In genomic region chr4:117309427-117309826, GRCm38 (mm10) we compare ENCODE assay signal across 27 mouse cellular contexts. TPM values are rescaled to one million over a fixed set of nuclear protein-coding genes. Genes with fewer than 3 reads are reported as not detected.
DNase-seq lines count a peak whose midpoint lies in the region; ATAC-seq and TF ChIP-seq lines count a peak whose summit lies in the region.
"Had no signal": no experiment of that assay in that cellular context is flagged by ENCODE, and none has a peak within 500 bp of the region (broad histone marks: within the 10 kb centered on the region; RNA-seq: fewer than 3 reads in every experiment).

No protein-coding gene starts in this region.

- no peak for DNase-seq in forebrain, postnatal 0 days
- no peak for DNase-seq in forebrain, embryonic 11.5 days (ENCODE audit: low spot score)
- DNase-seq in liver, postnatal 0 days = no peak
- no peak for DNase-seq in liver, embryonic 11.5 days (ENCODE audit: low spot score)
- DNase-seq in brain, embryonic 14.5 days (ENCODE audit: low read depth) = no peak
- DNase-seq in T-cell, adult 2 months (ENCODE audit: low spot score) = no peak
- DNase-seq: adrenal gland, adult 8-10 months; cerebellum, adult 8-10 months; cerebellum, postnatal 36 days; heart, postnatal 4 days; kidney, adult 2 months; liver, embryonic 13.5 days; lung, postnatal 36 days; thymus, postnatal 4 days had no signal

- TF ChIP-seq CTCF in forebrain, postnatal 0 days (IDR thresholded peaks at IDR 0.05; ENCODE audit: low read depth) = 0 out of 2 replicates have a peak, but pooled peaks have one; percentile 14
- TF ChIP-seq CTCF in intestine, postnatal 0 days (IDR thresholded peaks at IDR 0.05; ENCODE audit: low read depth) = peak; percentile 18; the same call in 1 of the 2 replicates
- peak; percentile 35 for TF ChIP-seq CTCF in liver, postnatal 0 days (IDR thresholded peaks at IDR 0.05; ENCODE audit: low read depth)
- TF ChIP-seq CTCF in brain, embryonic 14.5 days (IDR thresholded peaks at IDR 0.05; ENCODE audit: borderline replicate concordance, extremely low read depth, insufficient read depth, insufficient read length) = peak; percentile 17; the same call in 1 of the 2 replicates

- H3K36me3 ChIP-seq in forebrain, postnatal 0 days (ENCODE audit: insufficient read depth) = no peaks in the 10 kb centered on the region
- no peaks in the 10 kb centered on the region for H3K36me3 ChIP-seq in forebrain, embryonic 11.5 days (ENCODE audit: control insufficient read depth, insufficient read depth, low read length)
- H3K36me3 ChIP-seq in intestine, postnatal 0 days (ENCODE audit: control insufficient read depth, insufficient read depth) = no peaks in the 10 kb centered on the region
- H3K36me3 ChIP-seq in intestine, embryonic 15.5 days = no peaks in the 10 kb centered on the region
- no peaks in the 10 kb centered on the region for H3K36me3 ChIP-seq in liver, postnatal 0 days (replicated peaks; ENCODE audit: insufficient read depth, low read length)
- H3K36me3 ChIP-seq in liver, embryonic 11.5 days (ENCODE audit: control insufficient read depth, insufficient read depth, low read length) = no peaks in the 10 kb centered on the region
- H3K36me3 ChIP-seq: embryonic facial prominence, embryonic 12.5 days; forebrain, embryonic 15.5 days; heart, embryonic 15.5 days; liver, embryonic 13.5 days; lung, embryonic 15.5 days; midbrain, embryonic 12.5 days had no signal

- TF ChIP-seq EP300 in liver, postnatal 0 days (IDR thresholded peaks at IDR 0.05; ENCODE audit: low read depth) = no peak

- no peak for TF ChIP-seq POLR2A in brain, embryonic 14.5 days (IDR thresholded peaks at IDR 0.05; ENCODE audit: borderline replicate concordance, extremely low read depth, insufficient read depth, insufficient read length, poor library complexity, severe bottlenecking)

- 79% methylated on average over 1 of the region's 1 CpGs for WGBS in forebrain, postnatal 0 days
- WGBS in forebrain, embryonic 11.5 days = 97% methylated on average over 1 of the region's 1 CpGs
- 100% methylated on average over 1 of the region's 1 CpGs for WGBS in intestine, postnatal 0 days
- WGBS in intestine, embryonic 15.5 days = 92% methylated on average over 1 of the region's 1 CpGs
- WGBS in liver, postnatal 0 days (ENCODE audit: insufficient replicate concordance) = 76% methylated on average over 1 of the region's 1 CpGs
- WGBS in liver, embryonic 11.5 days = 90% methylated on average over 1 of the region's 1 CpGs

- no peak overlapping the region for H3K4me3 ChIP-seq in forebrain, postnatal 0 days (ENCODE audit: low read depth, low read length)
- H3K4me3 ChIP-seq in forebrain, embryonic 11.5 days (ENCODE audit: low read depth, low read length) = no peak overlapping the region
- H3K4me3 ChIP-seq in intestine, postnatal 0 days (ENCODE audit: low read depth, low read length) = no peak overlapping the region
- no peak overlapping the region for H3K4me3 ChIP-seq in intestine, embryonic 15.5 days (replicated peaks)
- H3K4me3 ChIP-seq in liver, postnatal 0 days (ENCODE audit: low read depth, low read length) = no peak overlapping the region
- no peak overlapping the region for H3K4me3 ChIP-seq in liver, embryonic 11.5 days (ENCODE audit: low read depth, low read length)
- H3K4me3 ChIP-seq: embryonic facial prominence, embryonic 12.5 days; forebrain, embryonic 15.5 days; heart, embryonic 15.5 days; limb, embryonic 13.5 days; liver, embryonic 13.5 days; lung, embryonic 15.5 days; midbrain, embryonic 12.5 days had no signal

- H3K27me3 ChIP-seq in forebrain, postnatal 0 days (ENCODE audit: insufficient read depth, low read length) = peaks cover 27% of the 10 kb centered on the region
- H3K27me3 ChIP-seq in forebrain, embryonic 11.5 days (ENCODE audit: control insufficient read depth, insufficient read depth, low read length) = peaks cover 28% of the 10 kb centered on the region
- H3K27me3 ChIP-seq in intestine, postnatal 0 days (replicated peaks; ENCODE audit: control insufficient read depth, insufficient read depth, low read length) = peaks cover 15% of the 10 kb centered on the region
- peaks cover 41% of the 10 kb centered on the region for H3K27me3 ChIP-seq in intestine, embryonic 15.5 days (replicated peaks)
- peaks cover 21% of the 10 kb centered on the region; the same call in 1 of the 2 replicates for H3K27me3 ChIP-seq in liver, postnatal 0 days (ENCODE audit: insufficient read depth, low read length)
- H3K27me3 ChIP-seq in liver, embryonic 11.5 days (replicated peaks; ENCODE audit: control insufficient read depth, insufficient read depth, low read length) = peaks cover 35% of the 10 kb centered on the region

- H3K4me1 ChIP-seq in forebrain, postnatal 0 days (ENCODE audit: insufficient read depth) = no peaks in the 10 kb centered on the region
- H3K4me1 ChIP-seq in forebrain, embryonic 11.5 days (replicated peaks; ENCODE audit: control insufficient read depth, insufficient read depth, low read length) = 0 out of 2 replicates have a peak, but pooled peaks cover 10% of the 10 kb centered on the region
- peaks cover under 1% of the 10 kb centered on the region; the same call in 1 of the 2 replicates for H3K4me1 ChIP-seq in intestine, postnatal 0 days (replicated peaks; ENCODE audit: control insufficient read depth, insufficient read depth, low read length)
- peaks cover 16% of the 10 kb centered on the region for H3K4me1 ChIP-seq in intestine, embryonic 15.5 days (replicated peaks)
- peaks cover 18% of the 10 kb centered on the region for H3K4me1 ChIP-seq in liver, postnatal 0 days (ENCODE audit: insufficient read depth)
- peaks cover 21% of the 10 kb centered on the region for H3K4me1 ChIP-seq in liver, embryonic 11.5 days (replicated peaks; ENCODE audit: control insufficient read depth, insufficient read depth, low read length)

- H3K4me2 ChIP-seq in forebrain, postnatal 0 days (ENCODE audit: low read depth) = no peak overlapping the region
- H3K4me2 ChIP-seq in forebrain, embryonic 11.5 days (ENCODE audit: low read depth, low read length, severe bottlenecking) = no peak overlapping the region
- no peak overlapping the region for H3K4me2 ChIP-seq in intestine, postnatal 0 days (replicated peaks; ENCODE audit: low read depth)
- no peak overlapping the region for H3K4me2 ChIP-seq in intestine, embryonic 15.5 days (replicated peaks)
- H3K4me2 ChIP-seq in liver, postnatal 0 days (ENCODE audit: low read depth, low read length) = no peak overlapping the region
- no peak overlapping the region for H3K4me2 ChIP-seq in liver, embryonic 11.5 days
- H3K4me2 ChIP-seq: embryonic facial prominence, embryonic 12.5 days; forebrain, embryonic 15.5 days; heart, embryonic 15.5 days; hindbrain, embryonic 14.5 days; limb, embryonic 13.5 days; liver, embryonic 13.5 days; lung, embryonic 15.5 days; midbrain, embryonic 12.5 days had no signal

- H3K9ac ChIP-seq in forebrain, postnatal 0 days = no peak overlapping the region
- H3K9ac ChIP-seq in forebrain, embryonic 11.5 days (ENCODE audit: low read length) = no peak overlapping the region
- H3K9ac ChIP-seq in intestine, postnatal 0 days (ENCODE audit: low read depth, low read length) = no peak overlapping the region
- no peak overlapping the region for H3K9ac ChIP-seq in intestine, embryonic 15.5 days
- no peak overlapping the region for H3K9ac ChIP-seq in liver, postnatal 0 days (replicated peaks)
- H3K9ac ChIP-seq in liver, embryonic 11.5 days (ENCODE audit: low read depth, low read length) = no peak overlapping the region
- H3K9ac ChIP-seq: embryonic facial prominence, embryonic 12.5 days; forebrain, embryonic 15.5 days; heart, embryonic 15.5 days; hindbrain, embryonic 14.5 days; limb, embryonic 13.5 days; liver, embryonic 13.5 days; lung, embryonic 15.5 days; midbrain, embryonic 12.5 days had no signal

- no peak for ATAC-seq in forebrain, postnatal 0 days
- no peak for ATAC-seq in forebrain, embryonic 11.5 days (replicated peaks; ENCODE audit: low FRiP score)
- no peak for ATAC-seq in intestine, postnatal 0 days
- no peak for ATAC-seq in intestine, embryonic 15.5 days
- ATAC-seq in liver, postnatal 0 days = no peak
- ATAC-seq in liver, embryonic 11.5 days (replicated peaks; ENCODE audit: low FRiP score) = no peak
- ATAC-seq: forebrain, embryonic 15.5 days; inflammation-experienced regulatory T-cells, adult 6 months had no signal

- no peak overlapping the region for H3K27ac ChIP-seq in forebrain, postnatal 0 days (ENCODE audit: low read depth, low read length)
- no peak overlapping the region for H3K27ac ChIP-seq in forebrain, embryonic 11.5 days (ENCODE audit: low read depth, low read length)
- H3K27ac ChIP-seq in intestine, postnatal 0 days (ENCODE audit: low read depth, low read length) = no peak overlapping the region
- no peak overlapping the region for H3K27ac ChIP-seq in intestine, embryonic 15.5 days
- no peak overlapping the region for H3K27ac ChIP-seq in liver, postnatal 0 days (ENCODE audit: low read depth)
- no peak overlapping the region for H3K27ac ChIP-seq in liver, embryonic 11.5 days (ENCODE audit: low read depth, low read length)
- H3K27ac ChIP-seq: embryonic facial prominence, embryonic 12.5 days; forebrain, embryonic 15.5 days; heart, embryonic 15.5 days; hindbrain, embryonic 14.5 days; limb, embryonic 13.5 days; liver, embryonic 13.5 days; lung, embryonic 15.5 days; midbrain, embryonic 12.5 days had no signal

- no peaks in the 10 kb centered on the region for H3K9me3 ChIP-seq in forebrain, postnatal 0 days (ENCODE audit: low read length)
- no peaks in the 10 kb centered on the region for H3K9me3 ChIP-seq in forebrain, embryonic 11.5 days (ENCODE audit: control insufficient read depth, low read length)
- H3K9me3 ChIP-seq in intestine, postnatal 0 days (ENCODE audit: control insufficient read depth) = no peaks in the 10 kb centered on the region
- H3K9me3 ChIP-seq in intestine, embryonic 15.5 days = no peaks in the 10 kb centered on the region
- no peaks in the 10 kb centered on the region; the same call in 1 of the 2 replicates for H3K9me3 ChIP-seq in liver, postnatal 0 days (ENCODE audit: low read length)
- no peaks in the 10 kb centered on the region for H3K9me3 ChIP-seq in liver, embryonic 11.5 days (ENCODE audit: control insufficient read depth, low read length)
- H3K9me3 ChIP-seq: embryonic facial prominence, embryonic 12.5 days; forebrain, embryonic 15.5 days; heart, embryonic 15.5 days; limb, embryonic 13.5 days; liver, embryonic 13.5 days; lung, embryonic 15.5 days; midbrain, embryonic 12.5 days had no signal

RNA-seq across cellular contexts. Expression of gene Armh1, which starts 57.5 kb away (rescaled TPM):
- total RNA-seq in forebrain, postnatal 0 days (2014; rRNA removed) = 1.5 and 1.8 TPM in 2 replicates
- 2.0 and 2.5 TPM in 2 replicates for polyA plus RNA-seq in forebrain, postnatal 0 days (2015; fragmentation: Nextera tagmentation; extraction: Ambion mirVana)
- polyA plus RNA-seq in forebrain, embryonic 11.5 days (2014; fragmentation: Nextera tagmentation; extraction: Ambion mirVana) = 0.49 TPM in 1 of 2 replicates, not detected in the other
- polyA plus RNA-seq in intestine, postnatal 0 days (2015; fragmentation: Nextera tagmentation; extraction: Ambion mirVana) = 0.12 and 0.22 TPM in 2 replicates
- 0.19 and 0.32 TPM in 2 replicates for polyA plus RNA-seq in intestine, embryonic 15.5 days (2015; fragmentation: Nextera tagmentation; extraction: Ambion mirVana)
- polyA plus RNA-seq in liver, postnatal 0 days (2015; fragmentation: Nextera tagmentation; extraction: Ambion mirVana) = not detected in 2 replicates
- polyA plus RNA-seq in liver, embryonic 11.5 days (2014; fragmentation: Nextera tagmentation; extraction: Ambion mirVana) = not detected in 2 replicates
- 1.3 and 1.6 TPM in 2 replicates for polyA plus RNA-seq in brain, embryonic 14.5 days (2012; rRNA removed)
- total RNA-seq: gastrocnemius, adult 8-10 months; megakaryocyte, adult 5-6 weeks had no signal
- polyA plus RNA-seq: C2C12; inflammation-experienced regulatory T-cells, adult 6 months; liver, embryonic 13.5 days had no signal

RNA-seq across cellular contexts. Expression of gene Tmem53, which starts 57.7 kb away (rescaled TPM):
- total RNA-seq in forebrain, postnatal 0 days (2014; rRNA removed) = 9.8 and 11.6 TPM in 2 replicates
- 10.5 and 12.4 TPM in 2 replicates for polyA plus RNA-seq in forebrain, postnatal 0 days (2015; fragmentation: Nextera tagmentation; extraction: Ambion mirVana)
- polyA plus RNA-seq in forebrain, embryonic 11.5 days (2014; fragmentation: Nextera tagmentation; extraction: Ambion mirVana) = 6.4 and 9.0 TPM in 2 replicates
- 12.8 and 14.0 TPM in 2 replicates for polyA plus RNA-seq in intestine, postnatal 0 days (2015; fragmentation: Nextera tagmentation; extraction: Ambion mirVana)
- polyA plus RNA-seq in intestine, embryonic 15.5 days (2015; fragmentation: Nextera tagmentation; extraction: Ambion mirVana) = 9.5 and 11.7 TPM in 2 replicates
- polyA plus RNA-seq in liver, postnatal 0 days (2015; fragmentation: Nextera tagmentation; extraction: Ambion mirVana) = 48.6 and 57.1 TPM in 2 replicates
- 3.1 and 4.9 TPM in 2 replicates for polyA plus RNA-seq in liver, embryonic 11.5 days (2014; fragmentation: Nextera tagmentation; extraction: Ambion mirVana)
- 6.2 and 7.0 TPM in 2 replicates for polyA plus RNA-seq in brain, embryonic 14.5 days (2012; rRNA removed)
